Mouse (Mus musculus) liver, embryonic 14.5 days (tissue): ENCODE results near the gene Ush1g. TPM values are rescaled to one million over a fixed set of nuclear protein-coding genes. Genes with fewer than 3 reads are reported as not detected.

ENCODE experiments used
- ATAC-seq: fragments of 200-750 bp; cut with Nextera tagmentation; 2 replicates; pipeline ENCODE4 v1.8.0; 2017; ENCODE audit warnings: moderate number of reproducible peaks, mild to moderate bottlenecking, moderate library complexity; ENCODE audit not compliant: insufficient read depth
- DNase-seq, 3 experiments: peaks; one replicate each; pipeline ENCODE4 v3.0.0-alpha.2; 2012 to 2013; ENCODE audit warnings: low read depth in 3 of 3, low spot score in 3 of 3
- H3K27ac ChIP-seq: fragments of 300-500 bp; sonication (generic); 2 replicates; pipeline ENCODE4 v1.5.1; 2014; ENCODE audit warnings: moderate library complexity, mild to moderate bottlenecking, control low read depth, inconsistent platforms
- H3K27me3 ChIP-seq: fragments of 300-500 bp; sonication (generic); 2 replicates; pipeline ENCODE4 v1.6.1; 2014; ENCODE audit warnings: mild to moderate bottlenecking, low read length, moderate library complexity; ENCODE audit not compliant: control insufficient read depth, insufficient read depth
- H3K36me3 ChIP-seq: fragments of 300-500 bp; sonication (generic); replicated peaks from 2 replicates; pipeline ENCODE4 v1.6.1; 2014; ENCODE audit warnings: low read depth; ENCODE audit not compliant: control insufficient read depth, insufficient read depth
- H3K4me1 ChIP-seq, 2 experiments: fragments of 200-500 bp in 1 of 2; fragments of 300-500 bp in 1 of 2; sonication (generic) in 1 of 2; replicated peaks; 2 replicates each; pipeline ENCODE4 v1.6.1; 2012 to 2014; ENCODE audit warnings: antibody characterized with exemption in 1 of 2, inconsistent platforms in 1 of 2, low read length in 1 of 2; ENCODE audit not compliant: control insufficient read depth in 2 of 2, insufficient read depth in 2 of 2
- H3K4me2 ChIP-seq: fragments of 300-500 bp; sonication (generic); 2 replicates; pipeline ENCODE4 v1.6.1; 2014; ENCODE audit warnings: low read depth, mild to moderate bottlenecking, control low read depth, moderate library complexity
- H3K4me3 ChIP-seq, 2 experiments: fragments of 200-500 bp in 1 of 2; fragments of 300-500 bp in 1 of 2; sonication (generic) in 1 of 2; 2 replicates each; pipeline ENCODE4 v1.5.1; 2012 to 2014; ENCODE audit warnings: low read depth in 2 of 2, low read length in 2 of 2, mild to moderate bottlenecking in 2 of 2, control low read depth in 1 of 2, inconsistent platforms in 1 of 2, moderate library complexity in 1 of 2; ENCODE audit not compliant: insufficient read depth in 1 of 2
- H3K9ac ChIP-seq: fragments of 300-500 bp; sonication (generic); replicated peaks from 2 replicates; pipeline ENCODE4 v1.6.1; 2014; ENCODE audit warnings: mild to moderate bottlenecking, control low read depth, moderate library complexity
- H3K9me3 ChIP-seq: fragments of 300-500 bp; sonication (generic); 2 replicates; pipeline ENCODE4 v1.6.1; 2016; ENCODE audit warnings: low read length, mixed read lengths; ENCODE audit not compliant: control insufficient read depth
- CTCF ChIP-seq: IDR thresholded peaks from 2 replicates; pipeline ENCODE4 v1.5.1; 2016; ENCODE audit warnings: antibody characterized with exemption, low read depth, control low read depth
- EP300 ChIP-seq: IDR thresholded peaks from 2 replicates; pipeline ENCODE4 v1.6.1; 2016; ENCODE audit warnings: antibody characterized with exemption, low read depth
- WGBS: fragments of 180-500 bp; shearing (Covaris S2); extraction: QIAGEN DNeasy Blood & Tissue Kit; methylation state at CpG from one replicate; pipeline ENCODE4 v1.1.7; 2014; ENCODE audit not compliant: insufficient replicate concordance; 5-methylcytosine and 5-hydroxymethylcytosine counted together
- polyA plus RNA-seq, 2 experiments: library from polyadenylated mRNA; depleted of rRNA in 1 of 2; stranded (reverse) in 1 of 2; unstranded in 1 of 2; fragments of >200 nt; fragmentation: Nextera tagmentation in 1 of 2; extraction: Ambion mirVana in 1 of 2; gene quantifications; 2 replicates each; pipeline versions ENCODE4 v1.2.1 to v1.2.3; 2012 to 2014

The Ush1g gene
- polyA plus RNA-seq, 2 experiments, result 0.04 to 0.06 TPM

DNA sequence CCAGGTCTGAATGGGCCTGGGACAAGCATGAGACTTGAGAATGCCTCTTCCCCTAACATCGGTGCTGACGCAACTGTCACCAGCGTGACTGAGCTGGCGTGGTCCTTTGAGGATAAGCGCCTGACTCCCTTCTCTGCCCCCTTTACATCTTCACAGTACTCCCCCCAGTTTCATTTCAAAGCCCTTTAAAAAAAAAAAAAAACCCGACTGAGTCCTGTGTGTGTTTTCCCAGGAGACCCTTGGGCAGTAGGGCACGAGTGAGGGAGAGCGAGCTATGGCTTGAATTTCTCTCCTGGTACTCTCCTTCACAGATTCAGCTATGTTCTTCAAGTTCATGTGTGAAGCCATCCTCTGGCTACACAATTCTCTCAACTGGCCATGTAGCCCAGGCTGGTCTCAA lies 23.7 kb downstream of the Ush1g start:
- TF ChIP-seq EP300 (no peak), CTCF (no peak)
- Histone ChIP-seq H3K4me2 (no peak overlapping the region), H3K4me3 (no peak overlapping the region), H3K27ac (no peak overlapping the region), H3K9me3 (no peaks in the 10 kb centered on the region), H3K36me3 (no peaks in the 10 kb centered on the region), H3K4me1 (no peaks in the 10 kb centered on the region), H3K9ac (no peak overlapping the region), H3K27me3 (peaks cover 16% of the 10 kb centered on the region)
- ATAC-seq (no peak), DNase-seq (no peak)
- WGBS, result 50% methylated on average over 8 of the region's 8 CpGs

- Histone ChIP-seq H3K27me3 (peaks cover 16% of the 10 kb centered on the region), H3K9me3 (no peaks in the 10 kb centered on the region), H3K9ac (no peak within 1 kb of the TSS), H3K36me3 (no peaks in the 10 kb centered on the region), H3K27ac (no peak within 1 kb of the TSS), H3K4me2 (peak within 1 kb of the TSS; percentile 45), H3K4me3 (peak within 1 kb of the TSS; percentile 48 to 55), H3K4me1 (no peaks in the 10 kb centered on the region)
- ATAC-seq (peak; percentile 63), DNase-seq (no peak)
- 2% methylated on average over 43 of the region's 44 CpGs for WGBS
- TF ChIP-seq EP300, result no peak
- peak; percentile 54 for TF ChIP-seq CTCF
Measured at GRCm38 (mm10) chr11:115297214-115297826, 24.5 kb downstream of the Ush1g start, which contains the start of gene Fads6. Gene Fads6, minus strand, starts transcription at chr11:115297663.

DNA sequence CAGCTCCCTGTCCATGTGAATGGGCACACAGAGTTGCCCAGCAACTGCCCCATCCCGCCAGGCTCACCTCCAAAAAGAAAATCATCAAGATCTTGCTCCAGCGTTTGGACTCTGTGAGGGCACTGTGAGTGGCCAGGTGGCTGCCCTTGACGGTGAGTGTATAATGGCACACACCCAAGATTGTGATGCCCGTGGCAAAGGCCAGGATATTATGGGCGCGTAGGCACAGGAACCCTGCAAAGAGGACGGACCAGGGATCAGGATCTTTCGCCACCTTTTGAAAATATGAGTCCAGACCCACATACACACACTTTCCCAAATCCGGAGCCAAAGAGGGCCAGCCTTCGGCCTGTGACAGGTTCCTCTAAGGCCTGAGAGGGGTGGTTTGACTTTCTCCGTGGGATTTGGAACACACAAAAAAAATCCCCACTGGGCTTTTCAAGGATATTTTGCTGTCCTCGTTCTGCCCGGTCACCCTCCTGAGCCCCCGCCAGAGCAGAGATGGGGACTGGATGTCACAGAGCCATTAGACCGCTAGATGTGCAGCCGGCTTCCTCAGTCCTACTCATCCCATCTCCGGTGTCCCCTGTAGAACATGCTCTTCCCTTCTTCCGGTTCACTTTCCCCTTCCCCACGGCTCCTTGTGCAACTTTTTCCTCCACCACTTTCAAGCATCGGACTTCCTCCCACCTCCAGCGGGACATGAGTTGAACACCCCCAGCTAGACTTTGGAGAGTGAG lies 25.2 kb downstream of the Ush1g start:
- no peak for DNase-seq
- ATAC-seq, result no peak

GRCm38 (mm10) chr11:115295939-115296338 lies 25.9 kb downstream of the Ush1g start:
- Histone ChIP-seq H3K4me2 (peak overlapping the region; percentile 45), H3K4me1 (0 out of 4 replicates have a peak, but pooled peaks cover 0 to 2% of the 10 kb centered on the region in 2 experiments), H3K4me3 (peak overlapping the region in 1 of 2 experiments; percentile 55; a peak in 1 of 4 replicates), H3K9me3 (no peaks in the 10 kb centered on the region), H3K36me3 (no peaks in the 10 kb centered on the region), H3K9ac (no peak overlapping the region), H3K27me3 (peaks cover 16% of the 10 kb centered on the region), H3K27ac (no peak overlapping the region)
- TF ChIP-seq CTCF (no peak), EP300 (no peak)
- no peak for ATAC-seq
- 69% methylated on average over 11 of the region's 11 CpGs for WGBS
- no peak for DNase-seq

More for the DNA sequence above, 25.2 kb downstream of the Ush1g start:
- TF ChIP-seq CTCF (no peak), EP300 (no peak)
- Histone ChIP-seq H3K4me1 (0 out of 4 replicates have a peak, but pooled peaks cover 0 to 2% of the 10 kb centered on the region in 2 experiments), H3K27ac (no peak overlapping the region), H3K9me3 (no peaks in the 10 kb centered on the region), H3K4me2 (peak overlapping the region; percentile 45), H3K27me3 (peaks cover 16% of the 10 kb centered on the region), H3K4me3 (peak overlapping the region; percentile 48 to 55), H3K9ac (no peak overlapping the region), H3K36me3 (no peaks in the 10 kb centered on the region)
- WGBS, result 44% methylated on average over 21 of the region's 21 CpGs
